Mouse (Mus musculus) olfactory bulb, adult 2 months (tissue): ENCODE measurements around the gene Stk25. TPM values are rescaled to one million over a fixed set of nuclear protein-coding genes. Genes with fewer than 3 reads are reported as not detected.
A peak's percentile ranks its signal among the peaks of the same experiment; 100 is the strongest.
"Not testable (repeated sequence)": the region's sequence is repeated elsewhere in the genome, so short reads cannot be mapped to it uniquely, and the experiment has no call there.

Experiments used
- H3K27ac ChIP-seq: fragments of 200-500 bp; 2 replicates; pipeline ENCODE4 v1.5.1; 2012; ENCODE audit warnings: low read depth, low read length; ENCODE audit not compliant: insufficient read depth
- H3K4me1 ChIP-seq: fragments of 200-500 bp; 2 replicates; pipeline ENCODE4 v1.6.1; 2012; ENCODE audit warnings: low read length; ENCODE audit not compliant: control insufficient read depth, insufficient read depth
- H3K4me3 ChIP-seq: fragments of 200-500 bp; 2 replicates; pipeline ENCODE4 v1.5.1; 2012; ENCODE audit warnings: mild to moderate bottlenecking, low read depth, low read length, moderate library complexity; ENCODE audit not compliant: insufficient read depth
- CTCF ChIP-seq: fragments of 200-500 bp; IDR thresholded peaks from 2 replicates; pipeline ENCODE4 v1.5.1; 2012; ENCODE audit warnings: low read depth, mild to moderate bottlenecking, low read length, moderate library complexity; ENCODE audit not compliant: insufficient read depth
- POLR2A ChIP-seq: fragments of 200-500 bp; IDR thresholded peaks from 2 replicates; pipeline ENCODE4 v1.6.1; 2012; ENCODE audit warnings: mild to moderate bottlenecking, low read depth, low read length, moderate library complexity; ENCODE audit not compliant: insufficient read depth
- WGBS: fragments of 180-500 bp; shearing (Covaris S2); methylation state at CpG from one replicate; pipeline ENCODE4 v1.1.7; 2018; 5-methylcytosine and 5-hydroxymethylcytosine counted together
- polyA plus RNA-seq: library from polyadenylated mRNA; stranded (reverse); fragments of >200 nt; gene quantifications from 2 replicates; pipeline ENCODE4 v1.2.4, GENCODE M21; 2012; ENCODE audit warnings: low replicate concordance; ENCODE audit not compliant: missing spikeins, insufficient read depth, insufficient read length

Gene Stk25
- polyA plus RNA-seq, result not detected in 2 replicates

DNA sequence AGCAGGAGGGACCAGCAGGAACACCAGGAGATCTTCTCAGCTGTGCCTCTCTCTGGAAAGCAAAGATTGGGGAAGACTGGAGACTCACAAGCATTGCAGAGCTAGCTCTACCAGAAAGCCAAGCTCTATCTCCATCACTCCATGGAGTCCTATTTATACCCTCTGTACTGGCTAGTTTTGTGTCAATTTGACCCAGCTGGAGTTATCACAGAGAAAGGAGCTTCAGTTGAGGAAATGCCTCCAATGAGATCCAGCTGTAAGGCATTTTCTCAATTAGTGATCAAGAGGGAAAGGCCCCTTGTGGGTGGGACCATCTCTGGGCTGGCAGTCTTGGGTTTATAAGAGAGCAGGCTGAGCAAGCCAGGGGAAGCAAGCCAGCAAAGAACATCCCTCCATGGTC lies at the start of gene Stk25:
Stk25 (minus strand) TSS at position 101 of the 400 bp plus-strand sequence.
- H3K4me3 ChIP-seq, H3K4me1 ChIP-seq: not testable (repeated sequence)
- H3K27ac ChIP-seq, result peak within 1 kb of the TSS; percentile 13; the same call in 1 of the 2 replicates

DNA sequence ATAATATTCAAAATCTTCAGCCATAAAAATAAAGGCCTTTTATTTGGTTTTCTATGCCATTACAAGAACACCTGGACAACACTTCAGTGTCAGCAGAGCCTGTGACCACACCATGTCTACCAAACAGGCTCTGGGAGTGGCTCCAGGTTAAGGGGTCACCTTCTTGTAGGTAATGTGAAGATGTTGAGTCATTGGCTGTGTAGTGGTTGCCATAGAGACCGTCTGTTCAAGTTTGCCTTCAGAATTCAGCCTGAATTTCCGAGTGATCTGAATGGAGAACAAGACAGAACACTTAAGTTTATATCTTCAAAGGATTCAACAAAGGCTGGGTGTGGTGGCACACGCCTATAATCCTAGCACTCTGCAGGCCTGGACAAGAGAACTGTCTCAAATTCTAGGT lies 46.9 kb upstream of the Stk25 start:
- Histone ChIP-seq H3K4me1 (no peaks in the 10 kb centered on the region), H3K27ac (no peak overlapping the region), H3K4me3 (no peak overlapping the region)
- no peak for TF ChIP-seq CTCF
- TF ChIP-seq POLR2A, result no peak
- 74% methylated on average over 3 of the region's 3 CpGs for WGBS

- peaks cover under 1% of the 10 kb centered on the region for H3K4me1 ChIP-seq
- H3K27ac ChIP-seq, result no peak overlapping the region
- TF ChIP-seq POLR2A (no peak), CTCF (no peak)
- 83% methylated on average over 9 of the region's 9 CpGs for WGBS
- H3K4me3 ChIP-seq, result no peak overlapping the region
These were observed 45.9 kb upstream of the Stk25 start for GRCm38 (mm10) chr1:93704341-93704740.

GRCm38 (mm10) chr1:93703472-93704048 lies 45.1 kb upstream of the Stk25 start:
- H3K4me3 ChIP-seq, result no peak overlapping the region
- peaks cover 8% of the 10 kb centered on the region for H3K4me1 ChIP-seq
- no peak for TF ChIP-seq CTCF
- no peak for TF ChIP-seq POLR2A
- no peak overlapping the region for H3K27ac ChIP-seq
- 92% methylated on average over 10 of the region's 10 CpGs for WGBS

- Histone ChIP-seq H3K4me1 (peaks cover 8% of the 10 kb centered on the region), H3K4me3 (no peak overlapping the region), H3K27ac (no peak overlapping the region)
- TF ChIP-seq CTCF (no peak), POLR2A (no peak)
- 78% methylated on average over 1 of the region's 1 CpGs for WGBS
These were observed 43.6 kb upstream of the Stk25 start for GRCm38 (mm10) chr1:93702106-93702505.

GRCm38 (mm10) chr1:93699159-93699558 lies 40.7 kb upstream of the Stk25 start:
- H3K4me3 ChIP-seq, result no peak overlapping the region
- 41% methylated on average over 4 of the region's 4 CpGs for WGBS
- TF ChIP-seq CTCF, result no peak
- no peak for TF ChIP-seq POLR2A
- no peak overlapping the region for H3K27ac ChIP-seq
- peaks cover 8% of the 10 kb centered on the region for H3K4me1 ChIP-seq

GRCm38 (mm10) chr1:93697317-93697716 lies 38.9 kb upstream of the Stk25 start:
- Histone ChIP-seq H3K27ac (no peak overlapping the region), H3K4me1 (peaks cover 8% of the 10 kb centered on the region), H3K4me3 (no peak overlapping the region)
- 73% methylated on average over 3 of the region's 3 CpGs for WGBS
- TF ChIP-seq CTCF (no peak), POLR2A (no peak)

GRCm38 (mm10) chr1:93694966-93695365 lies 36.5 kb upstream of the Stk25 start:
- no peak for TF ChIP-seq CTCF
- TF ChIP-seq POLR2A, result no peak
- Histone ChIP-seq H3K4me3 (no peak overlapping the region), H3K4me1 (peaks cover 21% of the 10 kb centered on the region), H3K27ac (no peak overlapping the region)
- WGBS, result 76% methylated on average over 6 of the region's 6 CpGs

- H3K4me1 ChIP-seq, result peaks cover 17% of the 10 kb centered on the region
- 97% methylated on average over 10 of the region's 10 CpGs for WGBS
- TF ChIP-seq CTCF (no peak), POLR2A (no peak)
These were observed 35.5 kb upstream of the Stk25 start for GRCm38 (mm10) chr1:93693943-93694342.

GRCm38 (mm10) chr1:93693502-93693901 lies 35.0 kb upstream of the Stk25 start:
- H3K27ac ChIP-seq, result no peak overlapping the region
- H3K4me1 ChIP-seq, result peaks cover 16% of the 10 kb centered on the region
- TF ChIP-seq POLR2A (no peak), CTCF (no peak)
- WGBS, result 90% methylated on average over 3 of the region's 3 CpGs
- H3K4me3 ChIP-seq, result no peak overlapping the region

More at GRCm38 (mm10) chr1:93693943-93694342, 35.5 kb upstream of the Stk25 start:
- Histone ChIP-seq H3K4me3 (no peak overlapping the region), H3K27ac (no peak overlapping the region)
